Mouse (Mus musculus): ENCODE results near the gene Kmt5a.

- TF ChIP-seq CTCF (IDR thresholded peaks at IDR 0.05; ENCODE audit: borderline replicate concordance, extremely low read depth, insufficient read depth, insufficient read length): no peak
- TF ChIP-seq POLR2A (IDR thresholded peaks at IDR 0.05; ENCODE audit: borderline replicate concordance, extremely low read depth, insufficient read depth, insufficient read length, poor library complexity, severe bottlenecking): no peak
Measured at GRCm38 (mm10) chr5:124424200-124424722, 15.5 kb upstream of the Kmt5a start.

Measured in brain, embryonic 14.5 days (tissue).